Mouse (Mus musculus) layer of hippocampus, postnatal 36 days (tissue): Measurements from ENCODE around the gene Rbfox3. TPM values are rescaled to one million over a fixed set of nuclear protein-coding genes. Genes with fewer than 3 reads are reported as not detected.
A peak's percentile ranks its signal among the peaks of the same experiment; 100 is the strongest.

Experiments used
- DNase-seq, 2 experiments: peaks; one replicate each; pipeline ENCODE4 v3.0.0; 2022
- total RNA-seq, 2 experiments: library from RNA; stranded (reverse); gene quantifications; 2 replicates each; pipeline ENCODE4 v1.2.3; 2021

Rbfox3 gene
- total RNA-seq, 2 experiments from 2014 or later = 266 to 269 TPM

GRCm38 (mm10) chr11:118494001-118494737 lies 417.2 kb downstream of the Rbfox3 start:
- DNase-seq = no peak

GRCm38 (mm10) chr11:118493458-118493857 lies 417.9 kb downstream of the Rbfox3 start:
- DNase-seq = no peak

GRCm38 (mm10) chr11:118491230-118491629 lies 420.2 kb downstream of the Rbfox3 start:
- DNase-seq = no peak

GRCm38 (mm10) chr11:118490566-118491218 lies 420.7 kb downstream of the Rbfox3 start:
- DNase-seq = peak; percentile 70

- no peak for DNase-seq
These were observed 422.5 kb downstream of the Rbfox3 start for GRCm38 (mm10) chr11:118488907-118489270.

- DNase-seq = no peak
These were observed 423.0 kb downstream of the Rbfox3 start for GRCm38 (mm10) chr11:118488191-118488906.

GRCm38 (mm10) chr11:118486881-118487772 lies 424.3 kb downstream of the Rbfox3 start:
- no peak for DNase-seq

- DNase-seq = no peak
These were observed 425.1 kb downstream of the Rbfox3 start for GRCm38 (mm10) chr11:118486281-118486680.

GRCm38 (mm10) chr11:118485780-118486179 lies 425.6 kb downstream of the Rbfox3 start:
- DNase-seq = no peak

GRCm38 (mm10) chr11:118485338-118485737 lies 426.1 kb downstream of the Rbfox3 start:
- no peak for DNase-seq

- DNase-seq = no peak
These were observed 427.2 kb downstream of the Rbfox3 start for GRCm38 (mm10) chr11:118484169-118484568.

- no peak for DNase-seq
These were observed 429.6 kb downstream of the Rbfox3 start for GRCm38 (mm10) chr11:118481751-118482150.

GRCm38 (mm10) chr11:118481231-118481630 lies 430.2 kb downstream of the Rbfox3 start:
- no peak for DNase-seq

- DNase-seq = no peak
These were observed 431.6 kb downstream of the Rbfox3 start for GRCm38 (mm10) chr11:118479776-118480175.

GRCm38 (mm10) chr11:118476396-118477373 lies 434.7 kb downstream of the Rbfox3 start, which contains the start of gene Engase:
Engase (plus strand) TSS chr11:118476829.
- peak; percentile 96 for DNase-seq

- DNase-seq = no peak
These were observed 435.8 kb downstream of the Rbfox3 start for GRCm38 (mm10) chr11:118475496-118476083.

- no peak for DNase-seq
These were observed 437.4 kb downstream of the Rbfox3 start for GRCm38 (mm10) chr11:118473842-118474500.

GRCm38 (mm10) chr11:118473161-118473560 lies 438.2 kb downstream of the Rbfox3 start:
- no peak for DNase-seq

GRCm38 (mm10) chr11:118471676-118472075 lies 439.7 kb downstream of the Rbfox3 start:
- no peak for DNase-seq
